Mouse (Mus musculus): Measurements from ENCODE around the gene Zfp626.
"Not testable (repeated sequence)": the region's sequence is repeated elsewhere in the genome, so short reads cannot be mapped to it uniquely, and the experiment has no call there.

The Zfp626 gene

DNA sequence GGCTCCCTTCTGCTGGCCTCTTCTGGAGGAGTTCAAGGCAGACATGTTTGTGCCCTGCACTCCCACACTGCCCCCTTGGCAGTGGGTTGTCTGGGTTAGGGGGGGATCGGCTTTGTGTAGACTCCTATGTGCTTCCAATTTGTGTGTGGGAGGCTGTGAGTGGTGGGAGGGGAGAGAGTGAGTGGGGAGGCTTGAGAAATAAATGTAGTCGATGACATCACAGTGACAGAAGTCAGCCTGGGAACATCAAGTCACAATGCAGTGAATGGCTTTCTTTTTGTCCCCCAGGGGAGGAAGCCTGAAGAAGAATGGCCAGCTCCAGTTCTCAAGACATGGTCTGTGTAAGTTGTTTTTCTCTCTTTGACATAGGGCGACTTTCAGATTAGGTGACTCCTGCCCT, at the start of gene Zfp626:
Gene Zfp626, plus strand, starts transcription at position 301 of the 400 bp plus-strand sequence.
- not testable (repeated sequence) for DNase-seq

DNA sequence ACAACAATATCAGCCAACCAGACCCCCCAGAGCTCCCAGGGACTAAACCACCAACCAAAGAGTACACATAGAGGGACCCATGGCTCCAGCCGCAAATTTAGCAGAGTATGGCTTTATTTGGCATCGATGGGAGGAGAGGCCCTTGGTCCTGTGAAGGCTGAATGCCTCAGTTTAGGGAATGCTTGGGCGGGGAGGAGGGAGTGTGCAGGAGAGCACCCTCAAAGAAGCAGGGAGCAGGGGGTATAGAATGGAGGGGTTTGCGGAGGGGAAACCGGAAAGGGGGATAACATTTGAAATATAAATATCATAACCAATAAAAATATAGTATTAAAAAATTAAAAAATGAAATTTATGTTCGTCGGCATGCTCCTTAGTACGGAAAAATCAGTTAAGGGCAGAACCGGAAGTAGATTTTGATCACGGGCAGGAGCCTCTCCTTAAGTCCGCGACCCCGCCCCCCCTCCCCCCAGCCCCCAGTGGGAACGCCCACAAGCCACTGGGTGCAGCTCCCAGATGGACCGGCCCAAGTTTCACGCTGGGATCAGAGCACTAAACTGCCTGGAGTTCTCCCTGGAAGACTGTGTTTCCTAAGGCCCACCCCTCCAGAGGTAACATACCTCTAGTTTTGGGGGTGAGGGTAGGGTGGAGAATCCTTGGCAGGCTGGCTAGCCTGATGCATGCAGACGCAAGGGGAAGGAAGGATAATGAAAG, 41.7 kb upstream of the Zfp626 start:
- no peak for DNase-seq

DNA sequence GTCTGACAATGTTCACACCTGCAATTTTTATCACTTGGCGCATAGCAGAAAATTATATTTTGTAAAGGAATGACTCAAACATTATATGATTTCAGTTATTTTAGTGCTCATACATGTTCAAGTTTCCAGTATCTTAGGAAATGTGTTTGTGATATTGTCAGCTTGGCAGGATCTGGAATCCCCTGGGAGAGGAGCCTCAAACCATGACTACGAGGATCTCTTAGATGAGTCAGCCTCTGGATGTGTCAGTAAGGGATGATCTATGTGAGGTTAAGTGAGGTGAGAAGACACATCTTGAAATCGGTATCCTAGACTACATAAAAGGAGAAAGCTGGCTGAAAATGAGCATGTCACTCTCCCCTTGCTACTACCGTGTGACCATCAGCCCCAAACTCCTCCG, 17.7 kb upstream of the Zfp626 start:
- no peak for DNase-seq

DNA sequence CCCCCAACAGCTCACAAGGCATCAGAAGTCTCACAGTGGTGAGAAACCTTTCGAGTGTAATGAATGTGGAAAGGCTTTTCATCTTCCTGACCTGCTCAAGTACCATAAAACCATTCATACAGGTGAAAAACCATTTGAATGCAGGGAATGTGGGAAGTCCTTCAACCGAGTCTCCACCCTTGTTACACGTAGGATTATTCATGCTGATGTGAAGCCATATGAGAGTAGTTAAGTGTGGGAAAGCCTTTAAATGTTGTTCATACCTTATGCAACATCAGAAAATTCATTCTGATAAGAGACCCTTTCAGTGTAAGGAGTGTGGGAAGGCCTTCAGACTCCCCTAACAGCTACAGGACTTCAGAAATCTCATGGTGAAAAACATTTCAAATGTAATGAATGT, 13.1 kb upstream of the Zfp626 start:
- not testable (repeated sequence) for DNase-seq

DNA sequence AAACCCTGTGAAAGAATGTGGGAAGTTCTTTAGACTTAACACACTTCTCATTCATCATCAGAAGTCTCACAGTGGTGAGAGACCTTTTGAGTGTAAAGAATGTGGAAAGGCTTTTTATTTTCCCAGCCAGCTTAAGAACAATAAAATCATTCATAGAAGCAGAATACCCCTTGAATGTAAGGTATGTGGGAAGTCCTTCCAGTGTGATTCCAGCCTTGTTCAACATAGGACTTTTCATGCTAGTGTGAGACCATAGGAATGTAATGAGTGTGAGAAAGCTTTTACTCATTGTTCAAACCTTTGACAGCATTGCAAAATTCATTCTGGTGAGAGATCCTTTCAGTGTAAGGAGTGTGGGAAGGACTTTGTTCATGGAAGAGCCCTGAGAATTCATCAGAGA, 12.4 kb upstream of the Zfp626 start:
- no peak for DNase-seq

DNA sequence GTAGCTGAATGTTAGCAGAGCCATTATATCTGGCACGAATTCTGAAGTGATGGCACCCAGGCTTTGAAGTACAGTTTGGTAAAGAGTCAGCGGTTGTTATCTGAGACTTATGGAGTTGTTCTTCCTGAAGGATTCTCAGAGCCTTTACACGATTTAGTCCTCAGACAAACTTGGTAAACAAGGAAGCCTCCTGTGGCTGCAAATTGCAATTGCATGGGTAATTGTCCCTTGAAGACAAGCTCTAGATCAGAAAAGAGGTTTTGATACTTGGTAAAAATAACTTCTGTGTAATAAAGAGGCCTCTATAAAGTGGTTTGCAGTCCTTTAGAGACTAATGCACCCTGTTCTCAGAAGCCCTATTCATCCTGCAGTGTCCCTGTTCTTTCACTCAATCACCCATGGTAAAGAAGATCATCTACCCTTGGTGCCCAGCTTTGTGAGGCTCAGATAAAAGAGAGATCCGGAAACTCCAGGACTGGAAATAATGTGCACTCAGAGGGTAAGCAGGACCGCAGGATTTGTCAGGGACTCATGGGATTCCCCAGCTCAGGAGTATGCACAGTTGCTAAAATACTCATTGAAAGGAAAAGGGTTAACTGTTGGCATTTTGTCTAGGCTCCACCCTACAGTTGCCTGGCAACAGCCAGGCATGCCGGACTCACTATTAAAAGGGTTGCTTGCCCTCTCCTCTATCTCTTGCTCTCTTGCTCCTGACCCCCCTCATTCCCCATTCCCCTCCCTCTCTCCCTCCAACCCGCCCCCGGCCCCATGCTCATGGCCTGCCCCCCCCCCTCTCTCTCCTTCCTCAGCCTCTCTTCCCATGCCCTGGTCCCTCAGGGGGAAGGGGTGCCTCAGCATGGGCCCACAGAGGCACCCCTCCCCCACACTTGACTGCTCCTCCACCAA, 8.8 kb upstream of the Zfp626 start:
- DNase-seq, result no peak

DNA sequence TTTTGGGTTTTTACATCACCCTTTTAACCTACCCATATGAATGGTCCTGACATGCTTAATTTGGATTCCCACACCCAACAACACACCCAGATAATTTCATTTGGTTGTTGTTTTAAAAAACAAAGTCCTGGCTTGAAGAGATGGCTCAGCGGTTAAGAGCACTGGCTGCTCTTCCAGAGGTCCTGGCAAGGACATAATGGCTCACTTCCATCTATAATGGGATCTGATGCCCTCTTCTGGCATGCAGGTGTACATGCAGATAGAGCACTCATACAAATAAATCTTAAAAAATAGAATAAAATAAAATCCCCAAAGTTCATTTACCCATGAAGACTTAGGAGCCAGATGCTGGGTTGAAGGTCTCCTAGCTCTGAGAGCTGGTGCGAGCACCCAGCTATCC, 5.9 kb upstream of the Zfp626 start:
- no peak for DNase-seq

DNA sequence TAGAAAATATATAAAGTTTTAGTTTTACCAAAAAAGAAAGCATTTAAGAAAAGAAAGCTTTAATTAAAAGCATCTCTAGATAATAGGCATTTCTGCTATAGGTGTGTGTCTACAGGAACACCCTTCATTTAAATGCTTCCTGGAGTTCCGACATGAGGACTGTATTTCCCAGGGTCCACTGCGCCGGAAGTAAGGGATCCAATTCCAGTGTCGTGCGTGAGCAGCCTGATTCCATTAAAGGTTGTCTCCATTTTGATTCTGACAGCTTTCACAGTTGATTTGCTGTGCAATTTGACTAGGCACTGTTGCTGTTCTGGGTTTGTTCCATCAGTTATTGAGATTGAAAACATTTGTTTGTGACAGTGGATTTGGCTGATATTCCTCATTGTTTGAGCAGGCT, 4.0 kb upstream of the Zfp626 start:
- no peak for DNase-seq

DNA sequence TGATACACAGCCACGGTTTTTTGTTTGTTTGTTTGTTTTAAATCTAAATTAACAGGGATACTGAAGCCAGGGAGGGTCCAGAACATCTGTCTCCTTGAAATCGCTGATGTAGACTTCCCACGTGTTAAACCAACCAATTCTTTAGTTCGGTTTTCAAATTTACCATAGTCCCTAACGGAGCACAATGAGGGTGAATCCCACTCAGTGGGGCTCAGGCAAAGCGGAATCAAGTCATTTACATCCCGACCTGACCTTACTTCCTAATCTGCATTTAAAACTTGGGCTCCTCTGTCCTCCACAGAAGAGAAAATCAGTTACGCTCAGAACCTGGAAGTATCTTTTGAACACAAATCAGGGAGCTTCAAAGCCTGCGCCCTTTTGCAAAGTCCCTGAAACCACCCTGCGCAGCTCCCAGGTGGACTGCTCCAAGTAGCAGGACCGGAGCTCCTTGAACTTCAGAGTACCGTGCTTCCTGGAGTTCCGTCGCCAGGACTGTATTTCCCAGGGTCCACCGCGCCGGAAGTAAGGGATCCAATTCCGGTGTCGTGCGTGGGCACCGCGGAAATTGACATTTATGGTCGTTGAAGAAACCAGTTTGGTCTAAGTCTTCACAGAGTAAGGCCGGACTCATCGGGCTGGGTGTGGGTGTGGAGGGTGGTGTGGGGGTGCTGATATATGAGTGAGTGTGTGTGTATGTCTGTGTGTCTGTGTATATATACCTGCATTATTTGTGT, 2.5 kb upstream of the Zfp626 start:
- DNase-seq, result peak; percentile 84 to 87

DNA sequence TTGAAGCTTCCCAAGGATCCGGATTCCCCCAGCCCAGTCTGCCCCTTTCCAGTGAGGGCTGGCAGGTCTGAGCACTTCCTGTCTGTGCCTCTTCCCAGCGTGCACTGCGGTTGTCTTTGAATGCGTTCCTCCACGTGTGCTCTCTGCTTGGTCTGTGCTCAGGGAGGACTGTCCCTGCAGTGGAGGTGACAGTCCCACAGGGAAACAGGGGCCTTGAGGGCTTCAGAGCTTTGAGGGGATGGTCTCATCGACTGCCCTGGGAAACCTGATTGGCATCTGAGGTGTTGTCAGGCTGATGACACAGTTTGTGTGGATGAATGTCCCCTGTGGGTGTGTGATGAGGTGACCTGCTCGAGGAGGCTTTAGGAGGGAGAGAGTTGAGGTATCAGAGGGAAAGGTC, 309 bp downstream of the Zfp626 start:
- not testable (repeated sequence) for DNase-seq

DNA sequence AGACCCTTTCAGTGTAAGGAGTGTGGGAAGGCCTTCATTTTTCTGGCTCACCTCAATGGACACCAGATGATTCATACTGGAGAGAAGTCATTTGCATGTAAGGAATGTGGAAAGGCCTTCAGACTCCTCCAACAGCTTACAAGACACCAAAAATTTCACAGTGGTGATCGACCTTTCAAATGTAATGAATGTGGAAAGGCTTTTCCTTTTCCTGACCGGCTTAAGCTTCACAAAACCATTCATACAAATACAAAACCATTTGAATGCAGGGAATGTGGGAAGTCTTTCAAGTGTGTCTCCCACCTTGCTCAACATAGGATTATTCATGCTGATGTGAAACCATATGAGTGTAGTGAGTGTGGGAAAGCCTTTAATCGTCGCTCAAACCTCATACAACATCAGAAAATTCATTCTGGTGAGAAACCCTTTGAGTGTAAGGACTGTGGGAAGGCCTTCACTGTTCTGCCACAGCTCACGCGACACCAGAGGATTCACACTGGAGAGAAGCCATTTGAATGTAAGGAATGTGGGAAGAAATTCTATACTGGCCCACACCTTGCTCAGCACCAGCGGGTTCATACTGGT, 11.6 kb downstream of the Zfp626 start:
- no peak for DNase-seq

DNA sequence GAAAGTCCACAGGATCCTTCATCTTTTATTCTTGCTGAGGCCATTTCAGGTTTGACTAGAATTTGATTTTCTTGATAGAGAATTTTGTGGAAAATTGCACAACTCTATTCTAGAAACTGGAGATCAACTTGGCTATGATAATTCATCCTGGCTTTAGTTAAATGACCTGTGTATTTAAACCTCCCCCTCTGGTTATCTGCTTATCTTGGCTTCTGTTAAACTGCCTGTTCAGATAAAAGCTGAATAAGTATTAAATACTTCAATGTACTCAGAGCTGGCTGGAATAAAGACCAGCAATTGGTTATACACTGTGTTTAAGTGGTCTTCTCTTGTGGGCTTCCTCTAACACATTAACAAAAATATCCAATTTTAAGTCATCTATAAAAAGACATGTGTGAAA, 15.6 kb downstream of the Zfp626 start:
- no peak for DNase-seq

DNA sequence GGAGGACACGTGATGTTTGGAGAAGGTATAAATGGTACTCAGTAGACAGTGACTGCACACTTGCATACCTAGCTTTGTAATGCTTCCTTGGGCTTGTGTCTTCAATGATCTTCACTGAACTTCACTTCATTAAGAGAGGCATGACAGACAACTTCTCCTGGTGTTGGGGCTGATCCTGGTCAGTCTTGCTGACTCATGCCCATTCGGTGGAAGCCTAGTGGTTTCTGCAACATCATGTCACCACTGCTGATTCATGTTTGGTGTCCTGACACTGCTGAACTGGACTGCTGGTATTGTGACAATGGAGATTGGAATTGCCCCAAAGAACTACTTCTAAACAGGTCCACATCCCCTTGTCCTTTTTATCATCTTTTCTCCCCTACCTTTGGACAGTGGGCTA, 27.1 kb downstream of the Zfp626 start:
- DNase-seq, result no peak

DNA sequence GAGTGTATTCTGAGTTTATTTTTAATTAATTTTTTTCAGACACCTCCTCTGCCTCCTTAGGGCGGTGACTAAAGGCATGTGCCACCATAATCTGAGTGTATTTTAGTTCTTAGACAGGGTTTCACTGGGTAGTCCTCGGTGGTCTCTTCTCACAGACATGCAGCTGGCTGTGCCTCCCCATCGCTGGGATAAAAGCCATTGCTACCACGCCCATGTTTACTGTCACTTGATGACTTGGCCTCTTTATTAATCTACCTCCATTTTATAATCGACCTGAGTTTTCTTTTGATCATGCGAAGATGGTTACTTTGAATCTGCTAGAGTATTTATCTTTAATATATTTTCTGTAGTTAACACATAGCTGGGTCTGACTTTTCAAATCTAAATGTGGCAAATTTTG, 30.9 kb downstream of the Zfp626 start:
- no peak for DNase-seq

DNA sequence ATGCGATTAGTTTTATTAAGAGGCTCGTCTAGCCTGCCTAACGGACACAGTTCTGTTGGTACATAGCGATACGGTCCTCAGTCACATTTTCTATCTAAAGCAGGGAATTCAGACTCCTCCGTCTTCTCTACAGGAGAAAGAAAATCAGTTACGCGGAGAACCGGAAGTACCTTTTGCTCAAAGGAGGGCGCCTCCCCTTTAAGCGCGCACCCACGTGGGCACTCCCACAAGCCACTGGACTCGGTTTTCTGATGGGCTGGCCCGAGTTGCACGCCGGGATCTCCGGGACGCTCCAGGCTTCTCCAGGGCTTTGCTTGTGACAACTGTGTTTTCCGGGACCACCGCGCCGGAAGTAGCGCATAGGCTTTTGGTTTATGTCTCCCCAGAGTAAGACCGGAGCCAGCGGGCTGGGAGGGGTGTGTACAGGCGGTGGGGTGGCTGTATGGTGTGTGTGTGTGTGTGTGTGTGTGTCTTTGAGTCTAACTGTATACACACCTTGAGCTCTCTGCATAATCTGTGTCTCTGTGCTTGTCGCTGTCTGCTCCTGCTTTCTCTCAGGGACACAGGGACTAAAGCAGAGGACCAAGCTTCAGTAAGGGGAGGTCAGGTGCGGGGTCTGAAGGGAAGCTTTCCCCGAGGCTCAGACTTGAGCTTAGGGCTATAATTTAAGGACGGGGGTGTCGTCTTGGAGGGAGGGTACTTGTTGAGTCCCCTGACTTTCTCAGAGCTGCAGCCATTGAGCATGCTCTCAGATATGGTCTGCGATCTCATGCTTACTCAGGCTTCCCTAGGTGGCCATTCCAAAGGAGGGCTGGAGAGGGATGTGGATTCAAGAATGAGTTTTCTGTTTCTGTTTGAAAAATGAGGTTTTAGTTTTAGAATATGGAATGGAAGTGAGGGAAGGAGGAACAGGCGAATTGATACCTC, 31.6 kb downstream of the Zfp626 start, which contains the start of gene Zfp59:
Gene Zfp59, plus strand, starts transcription at position 285 of the 927 bp plus-strand sequence.
- DNase-seq, result peak; percentile 86 to 87

DNA sequence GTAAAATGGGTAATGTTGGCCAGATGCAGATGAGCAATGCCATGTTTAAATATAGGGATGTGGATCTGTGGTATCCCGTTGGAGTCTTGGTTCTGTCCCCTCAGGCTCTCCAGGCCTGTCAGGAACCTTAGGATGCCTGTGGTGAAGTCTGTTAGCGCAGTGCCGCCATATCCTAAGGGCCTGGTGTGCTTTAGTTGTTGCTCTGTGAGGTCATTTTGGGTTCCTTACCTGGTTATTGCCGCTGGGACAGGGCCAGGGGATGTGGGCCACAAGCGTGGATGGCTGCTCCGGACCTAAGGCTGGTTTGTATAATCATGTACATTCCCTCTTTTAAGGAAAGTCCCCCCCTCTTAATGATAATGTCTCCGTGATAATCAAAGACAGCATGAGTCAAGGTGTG, 32.6 kb downstream of the Zfp626 start:
- DNase-seq, result no peak

DNA sequence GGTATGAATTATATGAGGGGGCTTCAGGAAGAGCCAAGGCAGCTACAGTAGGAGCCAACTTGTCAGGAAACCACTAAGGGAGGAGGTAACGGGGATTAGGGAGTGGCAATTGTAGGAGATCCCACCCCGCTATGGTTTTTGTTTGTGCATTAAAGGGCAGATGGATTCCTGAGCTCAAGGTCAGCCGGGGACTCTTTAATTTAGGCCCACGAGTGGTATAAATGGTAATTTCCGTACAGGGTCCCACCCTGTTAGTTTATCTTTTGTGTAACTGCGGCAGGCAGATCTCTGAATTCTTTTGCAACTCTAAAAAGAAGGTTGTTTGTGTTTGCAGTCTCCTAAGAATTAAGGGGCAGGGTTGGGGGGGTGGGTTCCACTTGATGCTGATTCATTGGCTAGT, 33.1 kb downstream of the Zfp626 start:
- no peak for DNase-seq

DNA sequence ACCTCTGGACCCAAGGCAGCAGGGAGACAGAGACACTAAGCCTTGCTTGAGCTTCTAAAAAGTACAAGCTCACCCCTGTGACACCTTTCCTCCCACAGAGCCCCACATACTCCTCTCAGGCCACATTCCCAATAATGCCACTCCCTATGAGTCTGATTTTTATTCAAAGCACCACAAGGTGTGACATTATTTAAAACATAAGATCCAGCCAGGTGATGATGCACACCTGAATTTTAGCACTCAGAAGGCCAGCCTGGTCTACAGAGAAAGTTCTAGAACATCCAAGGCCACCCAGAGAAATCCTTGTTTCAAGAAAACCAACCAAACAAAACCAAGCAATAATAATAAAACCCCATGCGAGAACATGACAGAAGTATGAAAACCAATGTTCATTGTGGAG, 50.2 kb downstream of the Zfp626 start, which contains the start of gene Zfp607a:
Gene Zfp607a, plus strand, starts transcription at position 301 of the 400 bp plus-strand sequence.
- no peak for DNase-seq

DNA sequence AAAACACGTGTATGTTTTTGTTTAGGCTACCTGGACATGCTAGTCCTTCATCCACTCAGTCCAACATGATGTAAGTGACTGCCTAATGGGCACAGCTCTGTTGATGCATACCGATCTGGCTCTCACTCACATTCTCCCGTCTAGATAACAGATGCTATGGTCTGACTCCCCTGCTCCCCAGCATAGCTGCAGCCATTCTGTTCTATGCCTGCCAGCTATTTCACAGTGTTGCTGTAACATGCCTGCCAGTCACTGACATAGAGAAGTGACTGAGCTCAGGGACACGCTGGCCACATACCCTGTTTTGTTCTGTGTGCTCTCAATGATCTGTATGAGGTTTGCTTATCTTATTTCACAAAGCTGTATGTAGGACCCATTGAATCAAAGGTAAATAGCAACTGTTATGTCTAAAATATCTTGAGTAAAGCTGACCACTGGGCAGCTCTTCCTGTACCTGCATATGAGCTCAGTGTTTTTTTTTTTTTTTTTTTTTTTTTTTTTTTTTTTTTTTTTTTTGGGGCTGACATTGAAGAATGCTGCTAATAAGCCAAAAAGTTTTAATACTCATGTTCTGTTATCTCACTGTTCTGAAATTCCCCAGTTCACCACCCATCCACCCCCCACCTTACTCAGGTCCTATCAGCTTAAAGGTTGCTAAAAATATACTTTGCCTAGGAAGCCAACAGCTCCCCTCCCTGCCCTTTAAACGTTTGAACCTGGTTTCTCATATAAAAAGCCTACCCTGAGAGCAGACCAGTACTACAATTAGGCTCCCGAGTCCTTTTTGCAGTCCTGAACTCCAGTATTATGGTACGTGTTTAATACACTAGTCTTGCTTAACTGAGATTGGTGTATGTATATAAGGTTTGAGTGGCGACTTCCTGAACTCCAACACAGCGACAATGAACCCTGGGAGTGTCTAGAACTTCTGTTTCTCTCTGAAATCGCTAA, 52.6 kb downstream of the Zfp626 start:
- peak in 1 of 2 experiments; percentile 11 for DNase-seq

Data from cerebellum, postnatal 36 days (tissue).